Mouse (Mus musculus): ENCODE data around the gene Snx29. TPM values are rescaled to one million over a fixed set of nuclear protein-coding genes. Genes with fewer than 3 reads are reported as not detected.

Gene Snx29
- polyA plus RNA-seq, 1 experiment from 2014 or later: 14.9 TPM

GRCm38 (mm10) chr16:11399845-11400565, 77.3 kb downstream of the Snx29 start:
- WGBS: 93% methylated on average over 6 of the region's 6 CpGs
- no peak for DNase-seq (ENCODE audit: low spot score)
- H3K4me1 ChIP-seq (replicated peaks): no peaks in the 10 kb centered on the region
- H3K27ac ChIP-seq: no peak overlapping the region
- H3K36me3 ChIP-seq: peaks cover 17% of the 10 kb centered on the region; the same call in 1 of the 2 replicates
- H3K27me3 ChIP-seq (ENCODE audit: insufficient read depth, poor library complexity, severe bottlenecking): no peaks in the 10 kb centered on the region
- H3K9me3 ChIP-seq: no peaks in the 10 kb centered on the region
- H3K4me3 ChIP-seq: no peak overlapping the region

GRCm38 (mm10) chr16:11400936-11401335, 78.2 kb downstream of the Snx29 start:
- Histone ChIP-seq H3K4me3 (no peak overlapping the region), H3K9me3 (no peaks in the 10 kb centered on the region)
- 61% methylated on average over 7 of the region's 7 CpGs for WGBS

GRCm38 (mm10) chr16:11405193-11405592, 82.5 kb downstream of the Snx29 start:
- WGBS: 84% methylated on average over 3 of the region's 3 CpGs
- no peak for DNase-seq (ENCODE audit: low spot score)
- Histone ChIP-seq H3K27me3 (ENCODE audit: insufficient read depth, poor library complexity, severe bottlenecking) (no peaks in the 10 kb centered on the region), H3K4me3 (no peak overlapping the region), H3K9me3 (no peaks in the 10 kb centered on the region), H3K36me3 (0 out of 2 replicates have a peak, but pooled peaks cover 14% of the 10 kb centered on the region), H3K27ac (no peak overlapping the region), H3K4me1 (replicated peaks) (no peaks in the 10 kb centered on the region)

More at GRCm38 (mm10) chr16:11400936-11401335, 78.2 kb downstream of the Snx29 start:
- Histone ChIP-seq H3K4me1 (replicated peaks) (no peaks in the 10 kb centered on the region), H3K36me3 (peaks cover 17% of the 10 kb centered on the region; the same call in 1 of the 2 replicates), H3K27ac (no peak overlapping the region), H3K27me3 (ENCODE audit: insufficient read depth, poor library complexity, severe bottlenecking) (no peaks in the 10 kb centered on the region)
- DNase-seq (ENCODE audit: low spot score): no peak

GRCm38 (mm10) chr16:11406201-11406600, 83.5 kb downstream of the Snx29 start:
- Histone ChIP-seq H3K36me3 (0 out of 2 replicates have a peak, but pooled peaks cover 12% of the 10 kb centered on the region), H3K4me3 (no peak overlapping the region), H3K27ac (no peak overlapping the region), H3K9me3 (no peaks in the 10 kb centered on the region), H3K4me1 (replicated peaks) (no peaks in the 10 kb centered on the region), H3K27me3 (ENCODE audit: insufficient read depth, poor library complexity, severe bottlenecking) (no peaks in the 10 kb centered on the region)
- WGBS: 91% methylated on average over 5 of the region's 5 CpGs
- DNase-seq (ENCODE audit: low spot score): no peak

- Histone ChIP-seq H3K9me3 (no peaks in the 10 kb centered on the region), H3K36me3 (0 out of 2 replicates have a peak, but pooled peaks cover 12% of the 10 kb centered on the region), H3K4me3 (no peak overlapping the region), H3K4me1 (replicated peaks) (no peaks in the 10 kb centered on the region), H3K27ac (no peak overlapping the region), H3K27me3 (ENCODE audit: insufficient read depth, poor library complexity, severe bottlenecking) (no peaks in the 10 kb centered on the region)
- DNase-seq (ENCODE audit: low spot score): no peak
- WGBS: 89% methylated on average over 9 of the region's 9 CpGs
Measured at GRCm38 (mm10) chr16:11406622-11407021, 83.9 kb downstream of the Snx29 start.

GRCm38 (mm10) chr16:11407932-11408620, 85.4 kb downstream of the Snx29 start:
- no peaks in the 10 kb centered on the region for H3K9me3 ChIP-seq
- WGBS: 82% methylated on average over 8 of the region's 8 CpGs
- no peaks in the 10 kb centered on the region for H3K4me1 ChIP-seq (replicated peaks)
- no peak overlapping the region for H3K4me3 ChIP-seq
- no peak overlapping the region for H3K27ac ChIP-seq
- no peak for DNase-seq (ENCODE audit: low spot score)
- H3K36me3 ChIP-seq: 0 out of 2 replicates have a peak, but pooled peaks cover 12% of the 10 kb centered on the region
- H3K27me3 ChIP-seq (ENCODE audit: insufficient read depth, poor library complexity, severe bottlenecking): no peaks in the 10 kb centered on the region

- H3K27me3 ChIP-seq (ENCODE audit: insufficient read depth, poor library complexity, severe bottlenecking): no peaks in the 10 kb centered on the region
- no peaks in the 10 kb centered on the region for H3K4me1 ChIP-seq (replicated peaks)
- H3K36me3 ChIP-seq: 0 out of 2 replicates have a peak, but pooled peaks cover 7% of the 10 kb centered on the region
- no peak overlapping the region for H3K4me3 ChIP-seq
- DNase-seq (ENCODE audit: low spot score): no peak
- no peaks in the 10 kb centered on the region for H3K9me3 ChIP-seq
- no peak overlapping the region for H3K27ac ChIP-seq
- 91% methylated on average over 4 of the region's 4 CpGs for WGBS
Measured at GRCm38 (mm10) chr16:11408726-11409125, 86.0 kb downstream of the Snx29 start.

- 82% methylated on average over 2 of the region's 2 CpGs for WGBS
- no peak for DNase-seq (ENCODE audit: low spot score)
- no peak overlapping the region for H3K4me3 ChIP-seq
Measured at GRCm38 (mm10) chr16:11414631-11415030, 91.9 kb downstream of the Snx29 start.

GRCm38 (mm10) chr16:11418183-11418588, 95.5 kb downstream of the Snx29 start:
- H3K4me1 ChIP-seq (replicated peaks): no peaks in the 10 kb centered on the region

More at GRCm38 (mm10) chr16:11414631-11415030, 91.9 kb downstream of the Snx29 start:
- Histone ChIP-seq H3K27me3 (ENCODE audit: insufficient read depth, poor library complexity, severe bottlenecking) (no peaks in the 10 kb centered on the region), H3K36me3 (no peaks in the 10 kb centered on the region), H3K4me1 (replicated peaks) (no peaks in the 10 kb centered on the region), H3K9me3 (no peaks in the 10 kb centered on the region), H3K27ac (no peak overlapping the region)

GRCm38 (mm10) chr16:11420311-11421080, 97.8 kb downstream of the Snx29 start:
- Histone ChIP-seq H3K4me1 (replicated peaks) (no peaks in the 10 kb centered on the region), H3K36me3 (peaks cover 15% of the 10 kb centered on the region), H3K9me3 (no peaks in the 10 kb centered on the region), H3K27ac (no peak overlapping the region), H3K27me3 (ENCODE audit: insufficient read depth, poor library complexity, severe bottlenecking) (no peaks in the 10 kb centered on the region), H3K4me3 (no peak overlapping the region)
- DNase-seq (ENCODE audit: low spot score): no peak
- 87% methylated on average over 12 of the region's 12 CpGs for WGBS

More at GRCm38 (mm10) chr16:11418183-11418588, 95.5 kb downstream of the Snx29 start:
- Histone ChIP-seq H3K36me3 (peaks cover 13% of the 10 kb centered on the region), H3K27me3 (ENCODE audit: insufficient read depth, poor library complexity, severe bottlenecking) (no peaks in the 10 kb centered on the region), H3K27ac (no peak overlapping the region), H3K4me3 (no peak overlapping the region), H3K9me3 (no peaks in the 10 kb centered on the region)
- DNase-seq (ENCODE audit: low spot score): peak; percentile 42
- 22% methylated on average over 7 of the region's 7 CpGs for WGBS

GRCm38 (mm10) chr16:11422165-11422564, 99.5 kb downstream of the Snx29 start:
- DNase-seq (ENCODE audit: low spot score): no peak
- no peak overlapping the region for H3K4me3 ChIP-seq
- no peaks in the 10 kb centered on the region for H3K27me3 ChIP-seq (ENCODE audit: insufficient read depth, poor library complexity, severe bottlenecking)
- WGBS: 93% methylated on average over 1 of the region's 1 CpGs
- H3K4me1 ChIP-seq (replicated peaks): no peaks in the 10 kb centered on the region
- H3K36me3 ChIP-seq: peaks cover 15% of the 10 kb centered on the region
- H3K9me3 ChIP-seq: no peaks in the 10 kb centered on the region
- no peak overlapping the region for H3K27ac ChIP-seq

- Histone ChIP-seq H3K4me1 (replicated peaks) (no peaks in the 10 kb centered on the region), H3K4me3 (no peak overlapping the region), H3K27ac (no peak overlapping the region), H3K36me3 (peaks cover 15% of the 10 kb centered on the region), H3K9me3 (no peaks in the 10 kb centered on the region), H3K27me3 (ENCODE audit: insufficient read depth, poor library complexity, severe bottlenecking) (no peaks in the 10 kb centered on the region)
- WGBS: 93% methylated on average over 2 of the region's 2 CpGs
- no peak for DNase-seq (ENCODE audit: low spot score)
Measured at GRCm38 (mm10) chr16:11422889-11423610, 100.3 kb downstream of the Snx29 start.

Data from hindbrain, embryonic 10.5 days (tissue).